8 mouse cellular contexts compared by ENCODE assay signal in genomic region chr10:41476171-41477017, GRCm38 (mm10). TPM values are rescaled to one million over a fixed set of nuclear protein-coding genes. Genes with fewer than 3 reads are reported as not detected.
A peak's percentile ranks its signal among the peaks of the same experiment; 100 is the strongest.
DNase-seq lines count a peak whose midpoint lies in the region; ATAC-seq and TF ChIP-seq lines count a peak whose summit lies in the region.

Gene Mical1 (plus strand): TSS chr10:41476314.

- WGBS in hindbrain, embryonic 15.5 days, result under 1% methylated on average over 35 of the region's 35 CpGs

- H3K4me2 ChIP-seq in hindbrain, embryonic 15.5 days, result peak within 1 kb of the TSS; percentile 97

- intact Hi-C loops in gastrocnemius, adult 2 months (cut with DNase I), result no loop called here

- peak within 1 kb of the TSS; percentile 64 to 97 for H3K4me3 ChIP-seq in ES-E14 (ENCODE audit: insufficient read depth in 1 of 2, low read depth in 1 of 2, low read length in 2 of 2, poor library complexity in 1 of 2, severe bottlenecking in 1 of 2)
- peak within 1 kb of the TSS; percentile 84 for H3K4me3 ChIP-seq in gastrocnemius, adult 2 months
- peak within 1 kb of the TSS; percentile 55 for H3K4me3 ChIP-seq in hindbrain, embryonic 15.5 days

- H3K9me3 ChIP-seq in ES-E14 (ENCODE audit: control insufficient read depth, insufficient read depth, low read depth, low read length), result no peaks in the 10 kb centered on the region
- no peaks in the 10 kb centered on the region for H3K9me3 ChIP-seq in hindbrain, embryonic 15.5 days

- no peaks in the 10 kb centered on the region for H3K27me3 ChIP-seq in hindbrain, embryonic 15.5 days

- H3K36me3 ChIP-seq in ES-E14 (ENCODE audit: control insufficient read depth, insufficient read depth, low read length, poor library complexity, severe bottlenecking), result no peaks in the 10 kb centered on the region
- H3K36me3 ChIP-seq in hindbrain, embryonic 15.5 days, result no peaks in the 10 kb centered on the region

- H3K27ac ChIP-seq in ES-E14 (ENCODE audit: insufficient read depth, low read depth, low read length, poor library complexity, severe bottlenecking), result peak within 1 kb of the TSS; percentile 37
- peak within 1 kb of the TSS; percentile 89 for H3K27ac ChIP-seq in gastrocnemius, adult 2 months
- peak within 1 kb of the TSS; percentile 81 for H3K27ac ChIP-seq in hindbrain, embryonic 15.5 days (replicated peaks)

- H3K9ac ChIP-seq in ES-E14 (ENCODE audit: insufficient read depth, low read depth, low read length, poor library complexity, severe bottlenecking), result peak within 1 kb of the TSS; percentile 76
- H3K9ac ChIP-seq in hindbrain, embryonic 15.5 days, result peak within 1 kb of the TSS; percentile 63

- in situ Hi-C loops in ES-E14 (cut with MboI; ENCODE audit: low sequenced_read_pairs in 2 of 2, unreplicated experiment in 2 of 2), result no loop called here

- H3K4me1 ChIP-seq in ES-E14 (ENCODE audit: control insufficient read depth in 2 of 2, insufficient read depth in 2 of 2, low read length in 2 of 2, poor library complexity in 1 of 2), result peaks cover 2 to 23% of the 10 kb centered on the region in 2 experiments
- peaks cover 27% of the 10 kb centered on the region for H3K4me1 ChIP-seq in hindbrain, embryonic 15.5 days (replicated peaks)

- peak; percentile 68; the same call in 1 of the 2 replicates for ATAC-seq in hindbrain, embryonic 15.5 days (ENCODE audit: low FRiP score, low read depth)
- ATAC-seq in megakaryocyte, adult 5-6 weeks (ENCODE audit: poor library complexity, severe bottlenecking), result peak; percentile 50

- no peak for DNase-seq in ES-E14 (ENCODE audit: low read depth, low spot score)
- DNase-seq in brain, embryonic 14.5 days (ENCODE audit: low read depth), result peak; percentile 79
- peak; percentile 84 for DNase-seq in gastrocnemius, adult 2 months
- peak; percentile 25 to 55 for DNase-seq in left cerebral cortex, adult 8-10 months (ENCODE audit: low spot score in 2 of 2)
- DNase-seq in right cerebral cortex, postnatal 10 days (ENCODE audit: low spot score in 2 of 2), result peak; percentile 71 to 79
- DNase-seq in cerebellum, adult 8-10 months, result no peak

- TF ChIP-seq POLR2A in brain, embryonic 14.5 days (IDR thresholded peaks at IDR 0.05; ENCODE audit: borderline replicate concordance, extremely low read depth, insufficient read depth, insufficient read length, poor library complexity, severe bottlenecking), result no peak

- TF ChIP-seq CTCF in brain, embryonic 14.5 days (IDR thresholded peaks at IDR 0.05; ENCODE audit: borderline replicate concordance, extremely low read depth, insufficient read depth, insufficient read length), result no peak
- TF ChIP-seq CTCF in gastrocnemius, adult 2 months (IDR thresholded peaks at IDR 0.05), result no peak

TF ChIP-seq in ES-E14, 5 proteins besides CTCF, POLR2A, EP300 and RAD21:
- TF ChIP-seq MAFK (IDR thresholded peaks at IDR 0.05; ENCODE audit: insufficient read depth, low read depth, low read length) (no peak), CHD2 (IDR thresholded peaks at IDR 0.05; ENCODE audit: low read depth, low read length) (no peak), HCFC1 (IDR thresholded peaks at IDR 0.05; ENCODE audit: borderline replicate concordance, insufficient read depth, low read length) (no peak), ZC3H11A (IDR thresholded peaks at IDR 0.05; ENCODE audit: borderline replicate concordance, low read depth, low read length) (no peak), ZNF384 (IDR thresholded peaks at IDR 0.05; ENCODE audit: low read depth, low read length) (no peak)

RNA-seq across cellular contexts. Expression of gene Mical1, which starts in this region (rescaled TPM):
- total RNA-seq in ES-E14 (2012; rRNA removed), result 35.3 and 54.7 TPM in 2 replicates
- polyA plus RNA-seq in brain, embryonic 14.5 days (2012; rRNA removed), result 34.2 and 44.8 TPM in 2 replicates
- total RNA-seq in gastrocnemius, adult 2 months (2021), result 1 to 10 TPM; 5.9 to 6.9 TPM
- 24.6 and 29.1 TPM in 2 replicates for polyA plus RNA-seq in hindbrain, embryonic 15.5 days (2015; fragmentation: Nextera tagmentation; extraction: Ambion mirVana)
- total RNA-seq in left cerebral cortex, adult 8-10 months (2022), result 10 to 100 TPM; 18.1 to 23.4 (median 21.1) TPM
- total RNA-seq in megakaryocyte, adult 5-6 weeks (2015), result 48.0 and 57.5 TPM in 2 replicates
- 59.9 and 60.7 TPM in 2 replicates for total RNA-seq in megakaryocyte, adult 5-6 weeks (2017)

Comparison
In these comparisons a context has a peak if more than half of its experiments do, and no peak if none do; other contexts are left out.
1. DNase-seq: peak in brain, embryonic 14.5 days (single experiment), gastrocnemius, adult 2 months (single experiment), left cerebral cortex, adult 8-10 months (2 of 2) and right cerebral cortex, postnatal 10 days (2 of 2); none in ES-E14 (single experiment) and cerebellum, adult 8-10 months (single experiment).
2. H3K27ac ChIP-seq: peak in every context shown above with its lines; median percentile 89 in gastrocnemius, adult 2 months; 81 in hindbrain, embryonic 15.5 days; 37 in ES-E14.
3. Peak in every context shown above with its lines, with median percentiles within 50 percentile points of each other: H3K4me3 ChIP-seq.